ENCODE assay signal across 8 mouse cellular contexts in the genomic region with DNA sequence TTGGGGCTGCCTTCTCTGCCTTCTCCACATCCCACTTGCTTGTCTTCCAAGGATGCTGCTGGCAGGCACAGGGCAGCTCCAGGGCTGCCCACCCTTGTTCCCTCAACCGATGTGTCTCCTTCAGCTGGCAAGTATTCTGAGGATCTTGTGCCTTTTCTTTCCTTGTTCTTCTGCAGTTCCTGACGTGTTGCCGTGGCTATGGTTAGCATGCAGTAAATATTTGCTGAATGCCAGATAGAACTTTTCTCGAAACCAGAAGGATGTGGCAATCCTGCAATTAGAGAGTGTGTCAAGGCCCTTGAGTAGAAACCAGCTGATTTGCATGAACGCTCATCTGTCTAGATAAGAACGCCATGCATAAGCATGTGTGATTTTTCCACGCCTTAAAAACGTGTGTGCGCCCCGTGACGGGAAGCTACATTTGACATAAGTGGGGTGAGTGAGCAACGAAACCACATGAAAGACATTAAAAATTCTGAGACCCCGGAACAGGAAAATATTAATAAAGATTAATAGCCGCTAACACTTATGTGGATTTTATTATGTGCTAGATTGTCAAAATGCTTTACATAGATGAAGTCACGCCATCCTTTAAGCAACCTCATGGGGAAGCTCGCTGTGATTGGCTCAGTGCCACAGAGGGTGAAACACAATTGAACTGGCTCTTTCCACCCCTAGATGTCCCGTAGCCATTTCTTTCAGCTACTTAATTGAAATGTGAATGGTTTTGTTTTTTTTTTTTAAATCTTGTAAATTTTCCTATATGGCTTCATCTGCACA. TPM values are rescaled to one million over a fixed set of nuclear protein-coding genes. Genes with fewer than 3 reads are reported as not detected.
A peak's percentile ranks its signal among the peaks of the same experiment; 100 is the strongest.
DNase-seq lines count a peak whose midpoint lies in the region; ATAC-seq and TF ChIP-seq lines count a peak whose summit lies in the region.
"Had no signal": no experiment of that assay in that cellular context is flagged by ENCODE, and none has a peak within 500 bp of the region (broad histone marks: within the 10 kb centered on the region; RNA-seq: fewer than 3 reads in every experiment).

No protein-coding gene starts in this region.

- no peak overlapping the region for H3K27ac ChIP-seq in hindbrain, embryonic 14.5 days
- no peak overlapping the region for H3K27ac ChIP-seq in hindbrain, embryonic 10.5 days
- no peak overlapping the region for H3K27ac ChIP-seq in midbrain, postnatal 0 days (ENCODE audit: low read depth, low read length)
- H3K27ac ChIP-seq in midbrain, embryonic 16.5 days (ENCODE audit: low read length), result no peak overlapping the region
- H3K27ac ChIP-seq in embryonic facial prominence, embryonic 15.5 days (replicated peaks), result peak overlapping the region; percentile 58
- H3K27ac ChIP-seq: macrophage had no signal

- H3K4me3 ChIP-seq in hindbrain, embryonic 14.5 days (replicated peaks; ENCODE audit: low read length), result no peak overlapping the region
- H3K4me3 ChIP-seq in hindbrain, embryonic 10.5 days, result no peak overlapping the region
- H3K4me3 ChIP-seq in midbrain, postnatal 0 days (ENCODE audit: low read depth, low read length), result no peak overlapping the region
- no peak overlapping the region for H3K4me3 ChIP-seq in midbrain, embryonic 16.5 days (ENCODE audit: low read depth, low read length)
- H3K4me3 ChIP-seq in embryonic facial prominence, embryonic 15.5 days (replicated peaks), result no peak overlapping the region

- H3K36me3 ChIP-seq in hindbrain, embryonic 14.5 days (replicated peaks; ENCODE audit: control insufficient read depth, insufficient read depth), result no peaks in the 10 kb centered on the region
- no peaks in the 10 kb centered on the region for H3K36me3 ChIP-seq in hindbrain, embryonic 10.5 days
- H3K36me3 ChIP-seq in midbrain, postnatal 0 days (ENCODE audit: insufficient read depth, low read length), result no peaks in the 10 kb centered on the region
- H3K36me3 ChIP-seq in midbrain, embryonic 16.5 days (ENCODE audit: control insufficient read depth, insufficient read depth, low read length), result no peaks in the 10 kb centered on the region
- H3K36me3 ChIP-seq in embryonic facial prominence, embryonic 15.5 days, result no peaks in the 10 kb centered on the region

- no peaks in the 10 kb centered on the region for H3K9me3 ChIP-seq in hindbrain, embryonic 14.5 days (ENCODE audit: control insufficient read depth, low read length)
- no peaks in the 10 kb centered on the region for H3K9me3 ChIP-seq in hindbrain, embryonic 10.5 days
- H3K9me3 ChIP-seq in midbrain, postnatal 0 days (ENCODE audit: low read length), result no peaks in the 10 kb centered on the region
- H3K9me3 ChIP-seq in midbrain, embryonic 16.5 days (replicated peaks; ENCODE audit: control insufficient read depth, low read length, poor library complexity, severe bottlenecking), result no peaks in the 10 kb centered on the region
- no peaks in the 10 kb centered on the region for H3K9me3 ChIP-seq in embryonic facial prominence, embryonic 15.5 days (replicated peaks)

- peaks cover 9% of the 10 kb centered on the region; the same call in 1 of the 2 replicates for H3K4me1 ChIP-seq in hindbrain, embryonic 14.5 days (replicated peaks; ENCODE audit: control insufficient read depth, insufficient read depth, low read length)
- peaks cover 4% of the 10 kb centered on the region; the same call in 1 of the 2 replicates for H3K4me1 ChIP-seq in hindbrain, embryonic 10.5 days (replicated peaks)
- H3K4me1 ChIP-seq in midbrain, postnatal 0 days (ENCODE audit: insufficient read depth, low read length), result no peaks in the 10 kb centered on the region
- H3K4me1 ChIP-seq in midbrain, embryonic 16.5 days (ENCODE audit: control insufficient read depth, insufficient read depth, low read length), result no peaks in the 10 kb centered on the region
- H3K4me1 ChIP-seq in embryonic facial prominence, embryonic 15.5 days, result peaks cover 23% of the 10 kb centered on the region

- H3K9ac ChIP-seq in hindbrain, embryonic 14.5 days, result no peak overlapping the region
- H3K9ac ChIP-seq in midbrain, postnatal 0 days (replicated peaks; ENCODE audit: low read length, poor library complexity, severe bottlenecking), result no peak overlapping the region
- no peak overlapping the region for H3K9ac ChIP-seq in midbrain, embryonic 16.5 days (ENCODE audit: low read depth, low read length)
- H3K9ac ChIP-seq in embryonic facial prominence, embryonic 15.5 days, result no peak overlapping the region

- no peak for TF ChIP-seq CTCF in midbrain, postnatal 0 days (IDR thresholded peaks at IDR 0.05)

- H3K27me3 ChIP-seq in hindbrain, embryonic 14.5 days (ENCODE audit: control insufficient read depth, insufficient read depth, low read length), result no peaks in the 10 kb centered on the region
- H3K27me3 ChIP-seq in hindbrain, embryonic 10.5 days (ENCODE audit: insufficient read depth, poor library complexity, severe bottlenecking), result no peaks in the 10 kb centered on the region
- no peaks in the 10 kb centered on the region for H3K27me3 ChIP-seq in midbrain, postnatal 0 days (ENCODE audit: insufficient read depth, low read length)
- no peaks in the 10 kb centered on the region for H3K27me3 ChIP-seq in midbrain, embryonic 16.5 days (ENCODE audit: control insufficient read depth, insufficient read depth, low read depth, low read length)
- no peaks in the 10 kb centered on the region for H3K27me3 ChIP-seq in embryonic facial prominence, embryonic 15.5 days

- peak; percentile 27; the same call in 1 of the 2 replicates for ATAC-seq in hindbrain, embryonic 14.5 days (ENCODE audit: low FRiP score)
- ATAC-seq in midbrain, postnatal 0 days (ENCODE audit: low FRiP score), result peak; percentile 65; the same call in 1 of the 2 replicates
- ATAC-seq in midbrain, embryonic 16.5 days, result no peak
- ATAC-seq in embryonic facial prominence, embryonic 15.5 days (ENCODE audit: insufficient number of reproducible peaks, low FRiP score, low TSS enrichment, low read depth), result no peak

- H3K4me2 ChIP-seq in hindbrain, embryonic 14.5 days (replicated peaks), result no peak overlapping the region
- H3K4me2 ChIP-seq in midbrain, postnatal 0 days (ENCODE audit: low read depth, low read length, poor library complexity, severe bottlenecking), result no peak overlapping the region
- no peak overlapping the region for H3K4me2 ChIP-seq in midbrain, embryonic 16.5 days (ENCODE audit: low read length)
- H3K4me2 ChIP-seq in embryonic facial prominence, embryonic 15.5 days (replicated peaks), result no peak overlapping the region

- WGBS in hindbrain, embryonic 14.5 days, result 58% methylated on average over 17 of the region's 17 CpGs
- 90% methylated on average over 17 of the region's 17 CpGs for WGBS in hindbrain, embryonic 10.5 days
- WGBS in midbrain, postnatal 0 days, result 63% methylated on average over 17 of the region's 17 CpGs
- WGBS in midbrain, embryonic 16.5 days, result 67% methylated on average over 17 of the region's 17 CpGs
- 71% methylated on average over 17 of the region's 17 CpGs for WGBS in embryonic facial prominence, embryonic 15.5 days

- DNase-seq in hindbrain, embryonic 14.5 days (ENCODE audit: low spot score), result no peak
- no peak for DNase-seq in hindbrain, embryonic 10.5 days (ENCODE audit: low spot score)
- peak; percentile 52 for DNase-seq in midbrain, postnatal 0 days (ENCODE audit: low spot score)
- DNase-seq in lung, postnatal 10 days, result peak; percentile 49
- no peak for DNase-seq in urinary bladder, adult 2 months (ENCODE audit: low spot score)

RNA-seq across cellular contexts. Expression of a gene that starts 14.1 kb away (rescaled TPM):
- polyA plus RNA-seq in hindbrain, embryonic 14.5 days (2014; fragmentation: Nextera tagmentation; extraction: Ambion mirVana), result 13.3 and 17.0 TPM in 2 replicates
- 3.2 and 3.4 TPM in 2 replicates for polyA plus RNA-seq in hindbrain, embryonic 10.5 days (2016; fragmentation: Nextera tagmentation; extraction: Ambion mirVana)
- total RNA-seq in midbrain, postnatal 0 days (2014; rRNA removed), result 13.3 and 15.7 TPM in 2 replicates
- 17.5 and 17.8 TPM in 2 replicates for polyA plus RNA-seq in midbrain, postnatal 0 days (2015; fragmentation: Nextera tagmentation; extraction: Ambion mirVana)
- polyA plus RNA-seq in midbrain, embryonic 16.5 days (2015; fragmentation: Nextera tagmentation; extraction: Ambion mirVana), result 16.1 and 16.2 TPM in 2 replicates
- polyA plus RNA-seq in embryonic facial prominence, embryonic 15.5 days (2015; fragmentation: Nextera tagmentation; extraction: Ambion mirVana), result 5.4 and 6.8 TPM in 2 replicates
- polyA plus RNA-seq in urinary bladder, adult 2 months (2012; rRNA removed), result 5.0 and 6.5 TPM in 2 replicates

Comparison
In these comparisons a context has a peak if more than half of its experiments do, and no peak if none do; other contexts are left out.
1. ATAC-seq: peak in hindbrain, embryonic 14.5 days (single experiment) and midbrain, postnatal 0 days (single experiment); none in midbrain, embryonic 16.5 days (single experiment) and embryonic facial prominence, embryonic 15.5 days (single experiment).
2. DNase-seq: peak in midbrain, postnatal 0 days (single experiment) and lung, postnatal 10 days (single experiment); none in hindbrain, embryonic 14.5 days (single experiment), hindbrain, embryonic 10.5 days (single experiment) and urinary bladder, adult 2 months (single experiment).